Mouse (Mus musculus): Measurements from ENCODE around the gene Ccdc92b. TPM values are rescaled to one million over a fixed set of nuclear protein-coding genes. Genes with fewer than 3 reads are reported as not detected.
"Not testable (repeated sequence)": the region's sequence is repeated elsewhere in the genome, so short reads cannot be mapped to it uniquely, and the experiment has no call there.

Gene Ccdc92b
- 3.5 and 5.0 TPM in 2 replicates for polyA plus RNA-seq (2014; fragmentation: Nextera tagmentation; extraction: Ambion mirVana)

- Histone ChIP-seq H3K9me3 (ENCODE audit: control insufficient read depth, low read length) (no peaks in the 10 kb centered on the region), H3K36me3 (replicated peaks; ENCODE audit: control insufficient read depth, insufficient read depth) (0 out of 2 replicates have a peak, but pooled peaks cover 8% of the 10 kb centered on the region), H3K9ac (peak within 1 kb of the TSS; percentile 81), H3K4me3 (replicated peaks; ENCODE audit: low read length) (peak within 1 kb of the TSS; percentile 72), H3K27me3 (ENCODE audit: control insufficient read depth, insufficient read depth, low read length) (peaks cover 32% of the 10 kb centered on the region), H3K4me1 (replicated peaks; ENCODE audit: control insufficient read depth, insufficient read depth, low read length) (peaks cover 12% of the 10 kb centered on the region), H3K27ac (peak within 1 kb of the TSS; percentile 38; the same call in 1 of the 2 replicates), H3K4me2 (replicated peaks) (peak within 1 kb of the TSS; percentile 76)
- WGBS: 0% methylated on average over 37 of the region's 63 CpGs
- ATAC-seq (ENCODE audit: low FRiP score) (peak; percentile 83), DNase-seq (ENCODE audit: low spot score) (peak; percentile 80)
Measured at GRCm38 (mm10) chr11:74619201-74619955, at the start of gene Ccdc92b. TSS of gene Ccdc92b (plus strand) at chr11:74619605.

DNA sequence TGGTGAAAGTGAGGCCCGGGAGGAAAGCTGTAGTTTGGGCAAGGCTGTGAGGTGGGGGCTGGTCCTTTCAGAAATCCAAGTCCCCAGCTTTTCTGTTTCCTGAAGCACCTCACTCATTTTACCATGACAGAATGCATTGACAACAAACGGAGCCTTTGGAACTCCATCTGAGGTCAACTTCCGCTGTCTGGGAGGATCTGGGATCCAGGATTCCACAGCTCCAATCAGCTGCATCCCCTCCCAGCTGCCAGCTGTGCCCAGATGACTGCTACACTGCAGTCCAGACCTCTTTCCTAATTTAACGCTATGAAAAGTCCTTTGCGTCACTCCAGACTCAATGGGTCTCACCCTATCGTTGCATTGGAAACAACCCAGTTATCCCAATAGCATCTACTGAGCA, 49.7 kb upstream of the Ccdc92b start:
- ATAC-seq (ENCODE audit: low FRiP score): no peak
- WGBS: 76% methylated on average over 6 of the region's 6 CpGs
- no peak overlapping the region for H3K4me3 ChIP-seq (replicated peaks; ENCODE audit: low read length)

DNA sequence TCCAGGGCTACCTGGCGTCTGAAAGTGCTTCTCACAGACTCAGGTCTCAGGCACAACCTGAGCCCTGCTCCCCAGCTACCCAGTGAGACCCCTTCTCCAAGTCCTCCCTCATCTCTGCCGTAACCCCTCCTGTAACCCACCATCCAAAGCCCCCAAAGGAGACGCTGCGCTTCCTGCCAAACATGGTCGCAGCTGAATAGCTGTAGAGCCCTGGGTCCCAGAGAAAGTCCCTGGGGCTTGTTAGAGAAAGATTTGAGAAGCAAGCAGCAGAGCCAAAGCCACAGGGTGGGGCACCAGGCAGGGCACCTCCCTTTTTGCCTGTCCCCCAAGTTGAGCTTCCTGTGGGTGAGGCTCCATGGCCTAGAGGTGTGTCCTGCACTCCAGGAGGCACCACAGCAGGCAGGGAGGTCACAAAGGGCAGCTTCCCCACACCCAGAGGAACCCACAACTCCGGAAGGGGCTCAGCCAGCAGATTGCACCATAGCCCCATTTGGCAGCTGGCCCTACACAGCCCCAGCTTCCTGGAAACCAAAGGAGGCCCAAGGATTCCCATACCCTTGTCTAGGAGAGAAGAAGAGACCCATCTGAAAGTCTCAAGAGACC, 46.8 kb upstream of the Ccdc92b start:
- WGBS: 73% methylated on average over 6 of the region's 6 CpGs
- DNase-seq (ENCODE audit: low spot score): no peak
- no peak for ATAC-seq (ENCODE audit: low FRiP score)
- Histone ChIP-seq H3K27me3 (ENCODE audit: control insufficient read depth, insufficient read depth, low read length) (no peaks in the 10 kb centered on the region), H3K4me2 (replicated peaks) (no peak overlapping the region), H3K4me1 (replicated peaks; ENCODE audit: control insufficient read depth, insufficient read depth, low read length) (0 out of 2 replicates have a peak, but pooled peaks cover 2% of the 10 kb centered on the region), H3K4me3 (replicated peaks; ENCODE audit: low read length) (no peak overlapping the region), H3K9ac (no peak overlapping the region), H3K36me3 (replicated peaks; ENCODE audit: control insufficient read depth, insufficient read depth) (no peaks in the 10 kb centered on the region), H3K9me3 (ENCODE audit: control insufficient read depth, low read length) (no peaks in the 10 kb centered on the region), H3K27ac (no peak overlapping the region)

More for the DNA sequence above, 49.7 kb upstream of the Ccdc92b start:
- Histone ChIP-seq H3K9me3 (ENCODE audit: control insufficient read depth, low read length) (no peaks in the 10 kb centered on the region), H3K27ac (no peak overlapping the region), H3K9ac (no peak overlapping the region), H3K27me3 (ENCODE audit: control insufficient read depth, insufficient read depth, low read length) (no peaks in the 10 kb centered on the region), H3K4me2 (replicated peaks) (no peak overlapping the region), H3K36me3 (replicated peaks; ENCODE audit: control insufficient read depth, insufficient read depth) (no peaks in the 10 kb centered on the region), H3K4me1 (replicated peaks; ENCODE audit: control insufficient read depth, insufficient read depth, low read length) (0 out of 2 replicates have a peak, but pooled peaks cover 2% of the 10 kb centered on the region)
- DNase-seq (ENCODE audit: low spot score): no peak

- 78% methylated on average over 4 of the region's 4 CpGs for whole genome bisulfite sequencing
- Histone ChIP-seq H3K4me2 (replicated peaks) (no peak overlapping the region), H3K27ac (no peak overlapping the region), H3K4me1 (replicated peaks; ENCODE audit: control insufficient read depth, insufficient read depth, low read length) (no peaks in the 10 kb centered on the region), H3K27me3 (ENCODE audit: control insufficient read depth, insufficient read depth, low read length) (no peaks in the 10 kb centered on the region), H3K4me3 (replicated peaks; ENCODE audit: low read length) (no peak overlapping the region), H3K9me3 (ENCODE audit: control insufficient read depth, low read length) (no peaks in the 10 kb centered on the region), H3K36me3 (replicated peaks; ENCODE audit: control insufficient read depth, insufficient read depth) (no peaks in the 10 kb centered on the region), H3K9ac (no peak overlapping the region)
- DNase-seq (ENCODE audit: low spot score): no peak
- no peak for ATAC-seq (ENCODE audit: low FRiP score)
Measured at GRCm38 (mm10) chr11:74574768-74575434, 44.5 kb upstream of the Ccdc92b start.

GRCm38 (mm10) chr11:74575940-74576339, 43.5 kb upstream of the Ccdc92b start:
- H3K27ac ChIP-seq: no peak overlapping the region
- no peaks in the 10 kb centered on the region for H3K9me3 ChIP-seq (ENCODE audit: control insufficient read depth, low read length)
- H3K4me2 ChIP-seq (replicated peaks): no peak overlapping the region
- H3K9ac ChIP-seq: no peak overlapping the region
- no peak overlapping the region for H3K4me3 ChIP-seq (replicated peaks; ENCODE audit: low read length)
- no peaks in the 10 kb centered on the region for H3K27me3 ChIP-seq (ENCODE audit: control insufficient read depth, insufficient read depth, low read length)
- DNase-seq (ENCODE audit: low spot score) (no peak), ATAC-seq (ENCODE audit: low FRiP score) (no peak)
- H3K36me3 ChIP-seq (replicated peaks; ENCODE audit: control insufficient read depth, insufficient read depth): no peaks in the 10 kb centered on the region
- no peaks in the 10 kb centered on the region for H3K4me1 ChIP-seq (replicated peaks; ENCODE audit: control insufficient read depth, insufficient read depth, low read length)
- WGBS: 80% methylated on average over 3 of the region's 3 CpGs

GRCm38 (mm10) chr11:74577068-74577467, 42.3 kb upstream of the Ccdc92b start:
- Histone ChIP-seq H3K9me3 (ENCODE audit: control insufficient read depth, low read length) (no peaks in the 10 kb centered on the region), H3K4me2 (replicated peaks) (no peak overlapping the region), H3K36me3 (replicated peaks; ENCODE audit: control insufficient read depth, insufficient read depth) (no peaks in the 10 kb centered on the region), H3K27me3 (ENCODE audit: control insufficient read depth, insufficient read depth, low read length) (no peaks in the 10 kb centered on the region), H3K27ac (no peak overlapping the region), H3K4me1 (replicated peaks; ENCODE audit: control insufficient read depth, insufficient read depth, low read length) (no peaks in the 10 kb centered on the region), H3K4me3 (replicated peaks; ENCODE audit: low read length) (no peak overlapping the region), H3K9ac (no peak overlapping the region)
- 80% methylated on average over 3 of the region's 3 CpGs for WGBS
- DNase-seq (ENCODE audit: low spot score) (no peak), ATAC-seq (ENCODE audit: low FRiP score) (no peak)

DNA sequence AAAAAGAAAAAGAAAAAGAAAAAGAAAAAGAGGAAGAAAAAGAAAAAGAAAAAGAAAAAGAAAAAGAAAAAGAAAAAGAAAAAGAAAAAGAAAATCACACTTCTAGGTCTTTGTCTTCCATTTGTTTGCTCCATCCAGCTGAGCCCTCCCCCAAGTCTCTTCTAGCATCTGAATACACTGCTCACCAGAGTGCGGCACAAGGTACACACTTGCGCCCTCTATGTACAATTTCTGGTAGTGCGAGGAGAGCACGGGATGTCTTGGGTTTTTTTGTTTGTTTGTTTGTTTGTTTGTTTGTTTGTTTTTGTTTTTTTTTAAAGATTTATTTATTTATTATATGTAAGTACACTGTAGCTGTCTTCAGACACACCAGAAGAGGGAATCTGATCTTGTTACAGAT, 38.1 kb upstream of the Ccdc92b start:
- not testable (repeated sequence) for H3K4me1 ChIP-seq (replicated peaks; ENCODE audit: control insufficient read depth, insufficient read depth, low read length); H3K9me3 ChIP-seq (ENCODE audit: control insufficient read depth, low read length); DNase-seq (ENCODE audit: low spot score); H3K27ac ChIP-seq; H3K4me2 ChIP-seq (replicated peaks); ATAC-seq (ENCODE audit: low FRiP score); H3K9ac ChIP-seq; H3K36me3 ChIP-seq (replicated peaks; ENCODE audit: control insufficient read depth, insufficient read depth); H3K4me3 ChIP-seq (replicated peaks; ENCODE audit: low read length); H3K27me3 ChIP-seq (ENCODE audit: control insufficient read depth, insufficient read depth, low read length)
- WGBS: 56% methylated on average over 4 of the region's 4 CpGs

DNA sequence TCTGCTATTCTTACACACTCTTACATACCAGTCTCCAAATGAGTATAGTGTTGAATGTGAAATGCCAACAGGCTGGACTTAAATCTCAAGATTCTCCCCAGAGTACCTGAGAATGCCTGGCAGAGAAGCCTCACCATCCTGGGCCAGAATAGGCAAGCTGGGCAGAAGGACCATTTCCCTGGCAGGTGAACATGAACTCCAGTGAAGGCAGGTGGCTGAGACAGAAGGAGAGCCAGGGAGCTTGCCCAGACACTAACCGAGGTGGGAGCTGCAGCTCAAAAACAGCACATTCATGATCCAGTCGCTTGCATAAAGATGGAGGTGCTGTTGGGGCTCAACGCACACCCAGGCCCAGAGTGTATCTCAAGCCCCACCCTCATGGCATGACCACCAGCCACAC, 36.9 kb upstream of the Ccdc92b start:
- no peak overlapping the region for H3K4me3 ChIP-seq (replicated peaks; ENCODE audit: low read length)
- DNase-seq (ENCODE audit: low spot score): no peak
- no peak overlapping the region for H3K4me2 ChIP-seq (replicated peaks)
- no peaks in the 10 kb centered on the region for H3K36me3 ChIP-seq (replicated peaks; ENCODE audit: control insufficient read depth, insufficient read depth)
- H3K27ac ChIP-seq: no peak overlapping the region
- no peaks in the 10 kb centered on the region for H3K9me3 ChIP-seq (ENCODE audit: control insufficient read depth, low read length)
- WGBS: 85% methylated on average over 3 of the region's 3 CpGs
- no peak for ATAC-seq (ENCODE audit: low FRiP score)
- no peak overlapping the region for H3K9ac ChIP-seq
- H3K27me3 ChIP-seq (ENCODE audit: control insufficient read depth, insufficient read depth, low read length): no peaks in the 10 kb centered on the region
- H3K4me1 ChIP-seq (replicated peaks; ENCODE audit: control insufficient read depth, insufficient read depth, low read length): peaks cover 6% of the 10 kb centered on the region

DNA sequence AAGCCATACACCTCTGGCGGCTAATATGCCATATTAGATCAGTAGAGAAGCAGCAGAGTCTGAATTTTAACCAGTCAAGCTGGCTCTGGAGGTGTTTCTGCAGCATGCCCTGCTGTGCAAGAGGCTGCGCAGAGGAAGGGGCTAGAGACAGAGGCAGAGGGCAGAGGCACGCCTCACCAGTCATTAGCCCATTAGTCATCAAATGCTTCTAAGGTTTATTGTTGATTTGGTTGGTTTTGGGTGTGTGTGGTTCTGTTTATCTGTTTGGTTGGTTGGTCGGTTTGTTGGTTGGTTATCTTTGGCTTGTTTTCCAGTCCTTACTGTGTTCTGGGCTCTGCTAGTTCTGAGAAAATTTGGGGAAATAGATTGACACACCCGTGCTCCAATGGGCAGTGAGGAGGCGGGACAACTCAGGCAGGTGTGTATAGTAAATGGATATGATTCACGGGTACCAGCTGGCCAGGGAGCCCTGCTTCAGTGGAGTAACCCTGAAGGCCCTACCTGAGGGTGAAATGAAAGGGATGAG, 35.5 kb upstream of the Ccdc92b start:
- no peak overlapping the region for H3K9ac ChIP-seq
- no peak overlapping the region for H3K4me2 ChIP-seq (replicated peaks)
- no peak for DNase-seq (ENCODE audit: low spot score)
- no peak for ATAC-seq (ENCODE audit: low FRiP score)
- peaks cover 17% of the 10 kb centered on the region for H3K4me1 ChIP-seq (replicated peaks; ENCODE audit: control insufficient read depth, insufficient read depth, low read length)
- H3K27ac ChIP-seq: no peak overlapping the region
- 0 out of 2 replicates have a peak, but pooled peaks cover 2% of the 10 kb centered on the region for H3K27me3 ChIP-seq (ENCODE audit: control insufficient read depth, insufficient read depth, low read length)
- H3K4me3 ChIP-seq (replicated peaks; ENCODE audit: low read length): no peak overlapping the region
- no peaks in the 10 kb centered on the region for H3K9me3 ChIP-seq (ENCODE audit: control insufficient read depth, low read length)
- 67% methylated on average over 7 of the region's 7 CpGs for WGBS
- no peaks in the 10 kb centered on the region for H3K36me3 ChIP-seq (replicated peaks; ENCODE audit: control insufficient read depth, insufficient read depth)

Measured in hindbrain, embryonic 14.5 days (tissue).